Mouse (Mus musculus): ENCODE results near the gene Bid. TPM values are rescaled to one million over a fixed set of nuclear protein-coding genes. Genes with fewer than 3 reads are reported as not detected.

Gene Bid
- polyA plus RNA-seq, 1 experiment from 2014 or later, result 20.2 TPM

Other genes with a start within 250 kb of the Bid start
- gene Slc25a18, start 143.3 kb downstream of the Bid start, polyA plus RNA-seq (2015; fragmentation: Nextera tagmentation; extraction: Ambion mirVana), result 0.11 and 0.17 TPM in 2 replicates
- 171 and 172 TPM in 2 replicates for gene Atp6v1e1, start 94.1 kb downstream of the Bid start, polyA plus RNA-seq (2015; fragmentation: Nextera tagmentation; extraction: Ambion mirVana)
- gene Bcl2l13, start 80.6 kb downstream of the Bid start, polyA plus RNA-seq (2015; fragmentation: Nextera tagmentation; extraction: Ambion mirVana), result 34.7 and 35.7 TPM in 2 replicates
- 9.2 and 9.3 TPM in 2 replicates for gene Mical3, start 214.1 kb upstream of the Bid start, polyA plus RNA-seq (2015; fragmentation: Nextera tagmentation; extraction: Ambion mirVana)

Data from liver, embryonic 16.5 days (tissue).